Mouse (Mus musculus) heart, embryonic 14.5 days (tissue): ENCODE results near the gene Siah1b. TPM values are rescaled to one million over a fixed set of nuclear protein-coding genes. Genes with fewer than 3 reads are reported as not detected.

Experiments
- ATAC-seq: fragments of 200-750 bp; cut with Nextera tagmentation; 2 replicates; pipeline ENCODE4 v1.8.0; 2017; ENCODE audit warnings: low read depth, moderate TSS enrichment; ENCODE audit not compliant: insufficient number of reproducible peaks, insufficient read depth, low FRiP score
- H3K27ac ChIP-seq, 2 experiments: fragments of 200-500 bp in 1 of 2; fragments of 300-500 bp in 1 of 2; sonication (generic) in 1 of 2; replicated peaks in 1 of 2; 2 replicates each; pipeline ENCODE4 v1.5.1; 2012 to 2014; ENCODE audit warnings: low read depth in 2 of 2, low read length in 2 of 2, control low read depth in 1 of 2, mild to moderate bottlenecking in 1 of 2, mixed read lengths in 1 of 2; ENCODE audit not compliant: control insufficient read depth in 1 of 2, insufficient read depth in 1 of 2
- H3K27me3 ChIP-seq: fragments of 300-500 bp; sonication (generic); 2 replicates; pipeline ENCODE4 v1.6.1; 2014; ENCODE audit warnings: mild to moderate bottlenecking, low read length, control low read depth; ENCODE audit not compliant: control insufficient read depth, insufficient read depth
- H3K36me3 ChIP-seq: fragments of 300-500 bp; sonication (generic); 2 replicates; pipeline ENCODE4 v1.6.1; 2014; ENCODE audit warnings: mild to moderate bottlenecking, control low read depth, low read length, mixed read lengths; ENCODE audit not compliant: control insufficient read depth, insufficient read depth
- H3K4me1 ChIP-seq, 2 experiments: fragments of 200-500 bp in 1 of 2; fragments of 300-500 bp in 1 of 2; sonication (generic) in 1 of 2; 2 replicates each; pipeline ENCODE4 v1.6.1; 2012 to 2014; ENCODE audit warnings: low read length in 2 of 2, control low read depth in 1 of 2, mixed read lengths in 1 of 2; ENCODE audit not compliant: control insufficient read depth in 2 of 2, insufficient read depth in 2 of 2
- H3K4me2 ChIP-seq: fragments of 300-500 bp; sonication (generic); 2 replicates; pipeline ENCODE4 v1.6.1; 2014; ENCODE audit warnings: mild to moderate bottlenecking, low read length
- H3K4me3 ChIP-seq, 2 experiments: fragments of 200-500 bp in 1 of 2; fragments of 300-500 bp in 1 of 2; sonication (generic) in 1 of 2; 2 replicates each; pipeline ENCODE4 v1.5.1; 2012 to 2014; ENCODE audit warnings: low read length in 2 of 2, mild to moderate bottlenecking in 2 of 2, control low read depth in 1 of 2, low read depth in 1 of 2, moderate library complexity in 1 of 2; ENCODE audit not compliant: control insufficient read depth in 1 of 2, insufficient read depth in 1 of 2
- H3K9ac ChIP-seq: fragments of 300-500 bp; sonication (generic); 2 replicates; pipeline ENCODE4 v1.6.1; 2014; ENCODE audit warnings: mild to moderate bottlenecking, low read length
- H3K9me3 ChIP-seq: fragments of 300-500 bp; sonication (generic); 2 replicates; pipeline ENCODE4 v1.6.1; 2016; ENCODE audit warnings: low read length, control low read depth; ENCODE audit not compliant: control insufficient read depth
- WGBS: fragments of 180-500 bp; shearing (Covaris S2); extraction: QIAGEN DNeasy Blood & Tissue Kit; methylation state at CpG from one replicate; pipeline ENCODE4 v1.1.7; 2014; 5-methylcytosine and 5-hydroxymethylcytosine counted together
- polyA plus RNA-seq: library from polyadenylated mRNA; unstranded; fragments of >200 nt; fragmentation: Nextera tagmentation; extraction: Ambion mirVana; gene quantifications from 2 replicates; pipeline ENCODE4 v1.2.1, GENCODE M21; 2014

Gene Siah1b
- polyA plus RNA-seq = 17.4 and 18.7 TPM in 2 replicates

GRCm38 (mm10) chrX:164076040-164076775 lies at the start of gene Siah1b:
Gene Siah1b (minus strand): TSS chrX:164076493.
- peak; percentile 98 for ATAC-seq
- peaks cover 0 to 3% of the 10 kb centered on the region in 2 experiments; a peak in 1 of 4 replicates for H3K4me1 ChIP-seq
- peak within 1 kb of the TSS; percentile 73 for H3K9ac ChIP-seq
- peak within 1 kb of the TSS; percentile 81 to 90 for H3K27ac ChIP-seq
- 27% methylated on average over 54 of the region's 54 CpGs for WGBS
- H3K36me3 ChIP-seq = peaks cover 27% of the 10 kb centered on the region
- peak within 1 kb of the TSS; percentile 54 to 85 for H3K4me3 ChIP-seq
- H3K4me2 ChIP-seq = peak within 1 kb of the TSS; percentile 70
- peaks cover 4% of the 10 kb centered on the region; the same call in 1 of the 2 replicates for H3K27me3 ChIP-seq
- no peaks in the 10 kb centered on the region for H3K9me3 ChIP-seq

- no peak overlapping the region for H3K4me2 ChIP-seq
- H3K27me3 ChIP-seq = no peaks in the 10 kb centered on the region
- no peak overlapping the region for H3K9ac ChIP-seq
- H3K4me3 ChIP-seq = no peak overlapping the region
- no peaks in the 10 kb centered on the region for H3K4me1 ChIP-seq
- no peaks in the 10 kb centered on the region for H3K9me3 ChIP-seq
- H3K27ac ChIP-seq = no peak overlapping the region
- no peaks in the 10 kb centered on the region for H3K36me3 ChIP-seq
- 78% methylated on average over 3 of the region's 3 CpGs for WGBS
- no peak for ATAC-seq
Observed at GRCm38 (mm10) chrX:164123942-164124341, 47.6 kb upstream of the Siah1b start.

- H3K36me3 ChIP-seq = no peaks in the 10 kb centered on the region
- H3K9ac ChIP-seq = no peak overlapping the region
- WGBS = 74% methylated on average over 6 of the region's 6 CpGs
- no peak overlapping the region for H3K4me2 ChIP-seq
- no peak overlapping the region for H3K4me3 ChIP-seq
- no peak for ATAC-seq
- no peaks in the 10 kb centered on the region for H3K27me3 ChIP-seq
- H3K4me1 ChIP-seq = no peaks in the 10 kb centered on the region
- H3K9me3 ChIP-seq = no peaks in the 10 kb centered on the region
- no peak overlapping the region for H3K27ac ChIP-seq
Observed at GRCm38 (mm10) chrX:164113744-164114143, 37.5 kb upstream of the Siah1b start.

- Histone ChIP-seq H3K4me1 (no peaks in the 10 kb centered on the region), H3K4me3 (no peak overlapping the region), H3K9me3 (no peaks in the 10 kb centered on the region), H3K4me2 (no peak overlapping the region), H3K36me3 (no peaks in the 10 kb centered on the region), H3K27me3 (no peaks in the 10 kb centered on the region), H3K27ac (no peak overlapping the region), H3K9ac (no peak overlapping the region)
- ATAC-seq = no peak
- WGBS = 65% methylated on average over 3 of the region's 3 CpGs
Observed at GRCm38 (mm10) chrX:164111146-164111545, 34.9 kb upstream of the Siah1b start.

GRCm38 (mm10) chrX:164102656-164103055 lies 26.4 kb upstream of the Siah1b start:
- Histone ChIP-seq H3K9ac (no peak overlapping the region), H3K4me1 (no peaks in the 10 kb centered on the region), H3K4me3 (no peak overlapping the region), H3K27ac (no peak overlapping the region), H3K4me2 (no peak overlapping the region), H3K27me3 (no peaks in the 10 kb centered on the region), H3K9me3 (no peaks in the 10 kb centered on the region), H3K36me3 (no peaks in the 10 kb centered on the region)
- no peak for ATAC-seq
- 62% methylated on average over 6 of the region's 6 CpGs for WGBS

- no peak for ATAC-seq
- Histone ChIP-seq H3K4me2 (no peak overlapping the region), H3K27ac (no peak overlapping the region), H3K27me3 (no peaks in the 10 kb centered on the region), H3K4me3 (no peak overlapping the region), H3K9me3 (no peaks in the 10 kb centered on the region), H3K4me1 (no peaks in the 10 kb centered on the region), H3K9ac (no peak overlapping the region), H3K36me3 (no peaks in the 10 kb centered on the region)
- WGBS = 78% methylated on average over 7 of the region's 7 CpGs
Observed at GRCm38 (mm10) chrX:164102198-164102597, 25.9 kb upstream of the Siah1b start.

- no peak overlapping the region for H3K4me3 ChIP-seq
- no peaks in the 10 kb centered on the region for H3K9me3 ChIP-seq
- no peaks in the 10 kb centered on the region for H3K36me3 ChIP-seq
- H3K4me1 ChIP-seq = no peaks in the 10 kb centered on the region
- no peak overlapping the region for H3K27ac ChIP-seq
- H3K27me3 ChIP-seq = no peaks in the 10 kb centered on the region
- no peak overlapping the region for H3K9ac ChIP-seq
- no peak overlapping the region for H3K4me2 ChIP-seq
- ATAC-seq = no peak
Observed at GRCm38 (mm10) chrX:164101483-164101882, 25.2 kb upstream of the Siah1b start.

GRCm38 (mm10) chrX:164095838-164096237 lies 19.5 kb upstream of the Siah1b start:
- no peak overlapping the region for H3K9ac ChIP-seq
- WGBS = 69% methylated on average over 2 of the region's 2 CpGs

More at GRCm38 (mm10) chrX:164095838-164096237, 19.5 kb upstream of the Siah1b start:
- H3K9me3 ChIP-seq = no peaks in the 10 kb centered on the region
- no peak overlapping the region for H3K4me2 ChIP-seq
- H3K36me3 ChIP-seq = no peaks in the 10 kb centered on the region
- H3K4me3 ChIP-seq = no peak overlapping the region
- peaks cover 5% of the 10 kb centered on the region; the same call in 1 of the 2 replicates for H3K27me3 ChIP-seq
- H3K27ac ChIP-seq = no peak overlapping the region
- H3K4me1 ChIP-seq = no peaks in the 10 kb centered on the region; a peak in 1 of 4 replicates
- ATAC-seq = no peak
